Mouse (Mus musculus) embryonic facial prominence, embryonic 14.5 days (tissue): Measurements from ENCODE around the gene Smim17. TPM values are rescaled to one million over a fixed set of nuclear protein-coding genes. Genes with fewer than 3 reads are reported as not detected.
A peak's percentile ranks its signal among the peaks of the same experiment; 100 is the strongest.
"Not testable (repeated sequence)": the region's sequence is repeated elsewhere in the genome, so short reads cannot be mapped to it uniquely, and the experiment has no call there.

Experiments
- ATAC-seq: fragments of 200-750 bp; cut with Nextera tagmentation; 2 replicates; pipeline ENCODE4 v1.8.0; 2017; ENCODE audit warnings: low read depth, moderate number of reproducible peaks, moderate TSS enrichment
- DNase-seq: peaks from one replicate; pipeline ENCODE4 v3.0.0-alpha.2; 2015; ENCODE audit warnings: low spot score
- H3K27ac ChIP-seq: fragments of 300-500 bp; sonication (generic); replicated peaks from 2 replicates; pipeline ENCODE4 v1.5.1; 2014; ENCODE audit warnings: low read depth, mild to moderate bottlenecking, low read length, moderate library complexity
- H3K27me3 ChIP-seq: fragments of 300-500 bp; sonication (generic); replicated peaks from 2 replicates; pipeline ENCODE4 v1.6.1; 2014; ENCODE audit warnings: low read length; ENCODE audit not compliant: control insufficient read depth, insufficient read depth
- H3K36me3 ChIP-seq: fragments of 300-500 bp; sonication (generic); 2 replicates; pipeline ENCODE4 v1.6.1; 2014; ENCODE audit warnings: low read length, mixed read lengths; ENCODE audit not compliant: control insufficient read depth, insufficient read depth
- H3K4me1 ChIP-seq: fragments of 300-500 bp; sonication (generic); 2 replicates; pipeline ENCODE4 v1.6.1; 2014; ENCODE audit warnings: antibody characterized with exemption, low read length; ENCODE audit not compliant: control insufficient read depth, insufficient read depth
- H3K4me2 ChIP-seq: fragments of 300-500 bp; sonication (generic); 2 replicates; pipeline ENCODE4 v1.6.1; 2014; ENCODE audit warnings: low read depth, mild to moderate bottlenecking, low read length, moderate library complexity, mixed read lengths
- H3K4me3 ChIP-seq: fragments of 300-500 bp; sonication (generic); 2 replicates; pipeline ENCODE4 v1.5.1; 2014; ENCODE audit warnings: low read depth, mild to moderate bottlenecking, low read length
- H3K9ac ChIP-seq: fragments of 300-500 bp; sonication (generic); 2 replicates; pipeline ENCODE4 v1.6.1; 2014; ENCODE audit warnings: low read depth, mild to moderate bottlenecking, low read length, moderate library complexity, mixed read lengths
- H3K9me3 ChIP-seq: fragments of 300-500 bp; sonication (generic); 2 replicates; pipeline ENCODE4 v1.6.1; 2016; ENCODE audit warnings: low read length; ENCODE audit not compliant: control insufficient read depth
- WGBS: fragments of 180-500 bp; shearing (Covaris S2); extraction: QIAGEN DNeasy Blood & Tissue Kit; methylation state at CpG from one replicate; pipeline ENCODE4 v1.1.7; 2014; 5-methylcytosine and 5-hydroxymethylcytosine counted together
- polyA plus RNA-seq: library from polyadenylated mRNA; unstranded; fragments of >200 nt; fragmentation: Nextera tagmentation; extraction: Ambion mirVana; gene quantifications from 2 replicates; pipeline ENCODE4 v1.2.1, GENCODE M21; 2014

The Smim17 gene
- polyA plus RNA-seq, 1 experiment from 2014 or later, result 0.18 TPM

GRCm38 (mm10) chr7:6367185-6367584 lies 31.3 kb upstream of the Smim17 start:
- H3K27me3 ChIP-seq, result no peaks in the 10 kb centered on the region
- ATAC-seq (no peak), DNase-seq (no peak)
- H3K9ac ChIP-seq, result no peak overlapping the region
- H3K27ac ChIP-seq, result no peak overlapping the region
- no peaks in the 10 kb centered on the region for H3K36me3 ChIP-seq
- no peak overlapping the region for H3K4me2 ChIP-seq
- WGBS, result 93% methylated on average over 5 of the region's 5 CpGs
- no peak overlapping the region for H3K4me3 ChIP-seq
- no peaks in the 10 kb centered on the region for H3K9me3 ChIP-seq
- H3K4me1 ChIP-seq, result peaks cover 6% of the 10 kb centered on the region

- DNase-seq, H3K27me3 ChIP-seq, H3K4me3 ChIP-seq, H3K36me3 ChIP-seq, H3K4me1 ChIP-seq, H3K27ac ChIP-seq, H3K9ac ChIP-seq, H3K4me2 ChIP-seq, ATAC-seq, H3K9me3 ChIP-seq: not testable (repeated sequence)
- 82% methylated on average over 5 of the region's 5 CpGs for WGBS
Observed at GRCm38 (mm10) chr7:6368146-6368545, 30.4 kb upstream of the Smim17 start.

- no peak overlapping the region for H3K4me3 ChIP-seq
- ATAC-seq, result no peak
- H3K36me3 ChIP-seq, result no peaks in the 10 kb centered on the region
- DNase-seq, result no peak
- no peak overlapping the region for H3K4me2 ChIP-seq
- no peak overlapping the region for H3K27ac ChIP-seq
- WGBS, result 85% methylated on average over 3 of the region's 3 CpGs
- H3K27me3 ChIP-seq, result no peaks in the 10 kb centered on the region
- no peak overlapping the region for H3K9ac ChIP-seq
- no peaks in the 10 kb centered on the region for H3K9me3 ChIP-seq
- no peaks in the 10 kb centered on the region for H3K4me1 ChIP-seq
Observed at GRCm38 (mm10) chr7:6369460-6369859, 29.1 kb upstream of the Smim17 start.

GRCm38 (mm10) chr7:6372993-6373392 lies 25.5 kb upstream of the Smim17 start:
- no peak for DNase-seq
- WGBS, result 91% methylated on average over 3 of the region's 3 CpGs
- Histone ChIP-seq H3K9ac (no peak overlapping the region), H3K27ac (no peak overlapping the region), H3K4me1 (no peaks in the 10 kb centered on the region), H3K9me3 (no peaks in the 10 kb centered on the region), H3K36me3 (no peaks in the 10 kb centered on the region; the same call in 1 of the 2 replicates), H3K4me3 (no peak overlapping the region), H3K4me2 (no peak overlapping the region), H3K27me3 (no peaks in the 10 kb centered on the region)
- no peak for ATAC-seq

- no peak for ATAC-seq
- no peaks in the 10 kb centered on the region for H3K9me3 ChIP-seq
- no peaks in the 10 kb centered on the region; the same call in 1 of the 2 replicates for H3K36me3 ChIP-seq
- H3K9ac ChIP-seq, result no peak overlapping the region
- no peaks in the 10 kb centered on the region for H3K27me3 ChIP-seq
- no peak overlapping the region for H3K27ac ChIP-seq
- H3K4me2 ChIP-seq, result no peak overlapping the region
- no peak overlapping the region for H3K4me3 ChIP-seq
- no peaks in the 10 kb centered on the region for H3K4me1 ChIP-seq
- no peak for DNase-seq
- 83% methylated on average over 8 of the region's 8 CpGs for WGBS
Observed at GRCm38 (mm10) chr7:6378441-6378840, 20.1 kb upstream of the Smim17 start.

GRCm38 (mm10) chr7:6381431-6381830 lies 17.1 kb upstream of the Smim17 start:
- H3K27me3 ChIP-seq, result no peaks in the 10 kb centered on the region
- DNase-seq (no peak), ATAC-seq (no peak)
- H3K4me1 ChIP-seq, result no peaks in the 10 kb centered on the region
- H3K4me3 ChIP-seq, result no peak overlapping the region
- H3K4me2 ChIP-seq, result no peak overlapping the region
- no peaks in the 10 kb centered on the region for H3K9me3 ChIP-seq
- no peak overlapping the region for H3K9ac ChIP-seq
- no peaks in the 10 kb centered on the region for H3K36me3 ChIP-seq
- H3K27ac ChIP-seq, result no peak overlapping the region
- 84% methylated on average over 2 of the region's 2 CpGs for WGBS

GRCm38 (mm10) chr7:6383044-6383455 lies 15.5 kb upstream of the Smim17 start, which contains the start of gene Zfp28:
TSS of gene Zfp28 (plus strand) at chr7:6383295.
- Histone ChIP-seq H3K27me3 (no peaks in the 10 kb centered on the region), H3K9ac (peak within 1 kb of the TSS; percentile 72), H3K4me2 (peak within 1 kb of the TSS; percentile 75), H3K4me1 (no peaks in the 10 kb centered on the region), H3K27ac (no peak within 1 kb of the TSS), H3K4me3 (peak within 1 kb of the TSS; percentile 63), H3K9me3 (no peaks in the 10 kb centered on the region), H3K36me3 (peaks cover 5% of the 10 kb centered on the region; the same call in 1 of the 2 replicates)
- peak; percentile 98 for ATAC-seq
- WGBS, result under 1% methylated on average over 23 of the region's 28 CpGs
- peak; percentile 99 for DNase-seq

- no peak overlapping the region for H3K27ac ChIP-seq
- no peaks in the 10 kb centered on the region for H3K4me1 ChIP-seq
- DNase-seq, result no peak
- ATAC-seq, result no peak
- peak overlapping the region; percentile 63 for H3K4me3 ChIP-seq
- no peaks in the 10 kb centered on the region for H3K27me3 ChIP-seq
- peak overlapping the region; percentile 72 for H3K9ac ChIP-seq
- H3K4me2 ChIP-seq, result peak overlapping the region; percentile 75
- peaks cover 5% of the 10 kb centered on the region; the same call in 1 of the 2 replicates for H3K36me3 ChIP-seq
- H3K9me3 ChIP-seq, result no peaks in the 10 kb centered on the region
- 65% methylated on average over 8 of the region's 8 CpGs for WGBS
Observed at GRCm38 (mm10) chr7:6384011-6384410, 14.5 kb upstream of the Smim17 start.

- Histone ChIP-seq H3K36me3 (peaks cover 22% of the 10 kb centered on the region), H3K9me3 (no peaks in the 10 kb centered on the region), H3K9ac (no peak overlapping the region), H3K27ac (no peak overlapping the region), H3K4me2 (no peak overlapping the region), H3K27me3 (no peaks in the 10 kb centered on the region), H3K4me3 (no peak overlapping the region), H3K4me1 (no peaks in the 10 kb centered on the region)
- 88% methylated on average over 7 of the region's 8 CpGs for WGBS
- no peak for DNase-seq
- ATAC-seq, result no peak
Observed at GRCm38 (mm10) chr7:6386995-6387394, 11.5 kb upstream of the Smim17 start.
